Mouse (Mus musculus): Measurements from ENCODE around the gene Wdr13.
A peak's percentile ranks its signal among the peaks of the same experiment; 100 is the strongest.

DNA sequence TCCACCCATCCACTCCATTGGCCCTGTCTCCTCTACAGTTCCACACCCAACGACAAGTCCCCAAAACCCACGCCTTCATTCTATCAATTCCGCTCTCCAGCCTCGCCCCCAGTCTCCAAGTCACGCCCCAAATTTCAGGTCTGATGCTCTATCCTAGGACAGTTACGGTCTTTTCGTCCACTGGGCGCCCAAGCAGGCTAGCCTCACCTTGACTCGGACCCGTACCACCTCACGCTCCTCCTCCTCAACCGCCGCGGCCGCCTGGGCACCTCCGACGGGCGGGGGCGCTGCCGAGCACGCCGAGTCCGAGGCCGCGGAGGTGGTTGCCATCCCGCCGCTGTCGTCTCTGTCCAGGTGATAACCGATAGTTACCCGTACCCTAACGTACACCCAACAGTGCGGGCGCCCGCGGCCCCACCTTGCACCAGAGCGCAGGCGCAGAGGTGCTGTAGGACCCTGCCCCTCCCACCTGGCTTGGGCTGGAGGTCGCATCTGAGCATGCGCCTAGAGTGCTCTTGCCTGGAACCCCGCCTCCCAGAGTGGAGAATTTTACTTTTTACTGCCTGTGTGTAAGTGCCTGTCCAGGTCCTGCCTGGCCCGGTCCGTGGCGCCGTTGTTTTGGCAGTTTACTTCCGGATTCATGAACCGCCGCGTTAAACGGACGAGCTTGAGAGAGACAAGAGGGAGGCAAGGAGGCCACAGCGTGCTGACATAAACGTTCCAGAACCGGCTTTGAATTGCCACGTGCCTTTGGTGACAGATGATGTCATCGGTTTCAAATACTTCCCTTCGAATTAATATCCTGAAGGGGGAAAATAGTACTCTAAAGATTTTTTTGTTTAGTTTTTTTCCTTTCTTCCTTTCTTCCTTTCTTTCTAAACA, 43.1 kb upstream of the Wdr13 start, which contains the start of gene Tbc1d25:
- no peak for TF ChIP-seq MAFK (IDR thresholded peaks at IDR 0.05; ENCODE audit: borderline replicate concordance, low read depth, low read length)
- TF ChIP-seq KAT2A (conservative IDR thresholded peaks at IDR 0.05; ENCODE audit: low read depth, low read length), result no peak; the same call in 1 of the 2 replicates
- TF ChIP-seq CTCF (IDR thresholded peaks at IDR 0.05 in 2 of 3, conservative IDR thresholded peaks at IDR 0.05 in 1 of 3; ENCODE audit: control insufficient read depth in 1 of 3, insufficient read depth in 1 of 3, low read depth in 2 of 3, low read length in 3 of 3, poor library complexity in 1 of 3, severe bottlenecking in 1 of 3), result peak in 2 of 3 experiments; percentile 31 to 46; a peak in 5 of 6 replicates
- peak; percentile 84 for TF ChIP-seq USF1 (IDR thresholded peaks at IDR 0.05; ENCODE audit: low read depth, low read length)
- no peak for TF ChIP-seq GATA1 (IDR thresholded peaks at IDR 0.05; ENCODE audit: low read depth, low read length)
- TF ChIP-seq RAD21 (IDR thresholded peaks at IDR 0.05; ENCODE audit: low read depth, low read length), result no peak
- TF ChIP-seq ZMIZ1 (IDR thresholded peaks at IDR 0.05; ENCODE audit: low read depth, low read length), result peak; percentile 89
- peak; percentile 79 to 85 for TF ChIP-seq POLR2A (IDR thresholded peaks at IDR 0.05; ENCODE audit: control insufficient read depth in 1 of 2, insufficient read depth in 1 of 2, low read depth in 1 of 2, low read length in 2 of 2, poor library complexity in 1 of 2)
- TF ChIP-seq NELFE (IDR thresholded peaks at IDR 0.05; ENCODE audit: low read depth, low read length), result peak; percentile 86
- no peak for TF ChIP-seq ZNF384 (IDR thresholded peaks at IDR 0.05; ENCODE audit: low read depth, low read length)

Data from MEL (cell line).